Mouse (Mus musculus) hindbrain, embryonic 15.5 days (tissue): ENCODE measurements at regions not wholly inside any gene's neighbourhood (a gene's known extent, or its start where the extent isn't known, plus 50 kb on each side); places are given as distances from the start of the nearest gene placed in this dataset.

Experiments
- ATAC-seq: fragments of 200-750 bp; cut with Nextera tagmentation; 2 replicates; pipeline ENCODE4 v1.8.0; 2017; ENCODE audit warnings: low read depth, moderate number of reproducible peaks, moderate TSS enrichment; ENCODE audit not compliant: low FRiP score
- H3K27ac ChIP-seq: fragments of 300-500 bp; sonication (generic); replicated peaks from 2 replicates; pipeline ENCODE4 v1.5.1; 2015; ENCODE audit warnings: mild to moderate bottlenecking, inconsistent platforms
- H3K27me3 ChIP-seq: fragments of 300-500 bp; sonication (generic); 2 replicates; pipeline ENCODE4 v1.6.1; 2015; ENCODE audit warnings: control low read depth, inconsistent platforms
- H3K36me3 ChIP-seq: fragments of 300-500 bp; sonication (generic); 2 replicates; pipeline ENCODE4 v1.6.1; 2015; ENCODE audit warnings: control low read depth, inconsistent platforms
- H3K4me1 ChIP-seq: fragments of 300-500 bp; sonication (generic); replicated peaks from 2 replicates; pipeline ENCODE4 v1.6.1; 2015; ENCODE audit warnings: control low read depth, inconsistent platforms
- H3K4me2 ChIP-seq: fragments of 300-500 bp; sonication (generic); 2 replicates; pipeline ENCODE4 v1.6.1; 2015; ENCODE audit warnings: moderate library complexity, mild to moderate bottlenecking, inconsistent platforms
- H3K4me3 ChIP-seq: fragments of 300-500 bp; sonication (generic); 2 replicates; pipeline ENCODE4 v1.5.1; 2015; ENCODE audit warnings: mild to moderate bottlenecking, inconsistent platforms
- H3K9ac ChIP-seq: fragments of 300-500 bp; sonication (generic); 2 replicates; pipeline ENCODE4 v1.6.1; 2015; ENCODE audit warnings: inconsistent platforms
- H3K9me3 ChIP-seq: fragments of 300-500 bp; sonication (generic); 2 replicates; pipeline ENCODE4 v1.6.1; 2016; ENCODE audit warnings: control low read depth, inconsistent platforms
- WGBS: fragments of 180-500 bp; shearing (Covaris S2); methylation state at CpG from one replicate; pipeline ENCODE4 v1.1.7; 2015; 5-methylcytosine and 5-hydroxymethylcytosine counted together

DNA sequence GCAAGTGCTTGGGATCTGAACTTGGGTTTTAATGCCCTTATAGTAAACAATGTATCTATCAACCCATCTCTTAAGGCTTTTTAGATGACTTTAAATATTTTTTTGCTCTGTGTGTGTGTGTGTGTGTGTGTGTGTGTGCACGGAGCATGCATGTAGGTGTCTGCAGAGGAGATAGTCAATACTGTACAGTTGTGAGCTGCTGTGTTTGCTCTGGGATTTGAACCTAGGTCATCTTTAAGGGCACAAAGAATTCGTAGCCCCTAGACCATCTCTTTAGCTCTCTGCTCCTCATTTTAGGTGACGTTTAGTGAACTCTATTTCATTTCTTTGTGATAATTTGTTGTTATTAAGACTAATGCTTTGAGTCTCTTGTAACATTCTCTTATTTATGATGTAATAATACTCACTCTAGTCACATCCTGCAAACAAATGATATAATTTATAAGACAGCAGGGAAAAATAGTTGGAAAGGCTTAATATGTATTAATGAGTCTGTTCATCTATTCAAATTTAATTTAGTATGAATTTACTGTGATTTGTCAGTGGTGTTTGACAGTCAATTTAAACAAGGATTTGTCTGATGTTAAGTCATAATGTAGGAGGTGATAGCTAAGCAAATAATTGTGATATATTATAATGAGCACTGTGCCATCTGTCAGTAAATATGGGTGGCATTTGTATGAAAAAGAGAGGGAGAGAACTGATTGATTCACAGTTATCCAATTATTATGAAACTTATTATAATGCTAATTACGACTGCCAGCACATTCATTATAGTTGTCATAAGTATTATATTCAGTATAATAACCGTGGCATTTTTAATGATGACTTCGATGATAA, 212.8 kb upstream of the Tnc start:
- Histone ChIP-seq H3K4me2 (no peak overlapping the region), H3K27me3 (no peaks in the 10 kb centered on the region), H3K9ac (no peak overlapping the region), H3K36me3 (no peaks in the 10 kb centered on the region), H3K4me3 (no peak overlapping the region), H3K9me3 (no peaks in the 10 kb centered on the region), H3K27ac (no peak overlapping the region), H3K4me1 (no peaks in the 10 kb centered on the region)
- 54% methylated on average over 6 of the region's 6 CpGs for WGBS
- peak; percentile 72 for ATAC-seq

GRCm38 (mm10) chr4:64255253-64255652, 208.4 kb upstream of the Tnc start:
- Histone ChIP-seq H3K36me3 (no peaks in the 10 kb centered on the region), H3K9ac (no peak overlapping the region), H3K4me1 (no peaks in the 10 kb centered on the region), H3K4me2 (no peak overlapping the region), H3K27ac (no peak overlapping the region), H3K4me3 (no peak overlapping the region), H3K9me3 (no peaks in the 10 kb centered on the region), H3K27me3 (no peaks in the 10 kb centered on the region)
- 33% methylated on average over 8 of the region's 8 CpGs for WGBS
- no peak for ATAC-seq

DNA sequence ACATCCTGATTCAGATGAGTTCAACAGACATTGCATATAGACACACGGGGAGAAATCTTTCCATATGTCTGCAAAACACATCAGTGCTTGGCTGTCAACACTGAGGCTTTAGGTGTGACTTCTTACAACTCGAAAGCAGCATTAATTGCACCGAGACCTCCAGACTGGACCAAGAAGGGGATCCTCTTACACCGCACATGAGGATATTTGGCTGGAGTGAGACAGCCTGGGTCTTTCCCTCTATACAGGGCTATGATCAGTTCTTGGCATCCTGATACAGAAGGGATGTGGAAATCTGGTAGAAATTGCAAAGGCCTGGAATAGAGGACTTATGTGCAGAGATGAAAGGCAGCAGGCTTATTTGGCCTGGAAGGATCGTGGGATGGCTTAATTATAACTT, 203.9 kb upstream of the Tnc start:
- Histone ChIP-seq H3K4me3 (no peak overlapping the region), H3K27ac (no peak overlapping the region), H3K9ac (no peak overlapping the region), H3K9me3 (no peaks in the 10 kb centered on the region), H3K4me1 (no peaks in the 10 kb centered on the region), H3K4me2 (no peak overlapping the region), H3K27me3 (no peaks in the 10 kb centered on the region), H3K36me3 (no peaks in the 10 kb centered on the region)
- no peak for ATAC-seq
- 87% methylated on average over 5 of the region's 5 CpGs for WGBS

GRCm38 (mm10) chr4:64238196-64238740, 191.5 kb upstream of the Tnc start:
- H3K9ac ChIP-seq = no peak overlapping the region
- no peak overlapping the region for H3K4me2 ChIP-seq
- H3K4me3 ChIP-seq = no peak overlapping the region
- ATAC-seq = no peak
- H3K27me3 ChIP-seq = no peaks in the 10 kb centered on the region
- no peaks in the 10 kb centered on the region for H3K4me1 ChIP-seq
- H3K36me3 ChIP-seq = no peaks in the 10 kb centered on the region
- WGBS = 81% methylated on average over 5 of the region's 5 CpGs
- no peak overlapping the region for H3K27ac ChIP-seq
- H3K9me3 ChIP-seq = no peaks in the 10 kb centered on the region

DNA sequence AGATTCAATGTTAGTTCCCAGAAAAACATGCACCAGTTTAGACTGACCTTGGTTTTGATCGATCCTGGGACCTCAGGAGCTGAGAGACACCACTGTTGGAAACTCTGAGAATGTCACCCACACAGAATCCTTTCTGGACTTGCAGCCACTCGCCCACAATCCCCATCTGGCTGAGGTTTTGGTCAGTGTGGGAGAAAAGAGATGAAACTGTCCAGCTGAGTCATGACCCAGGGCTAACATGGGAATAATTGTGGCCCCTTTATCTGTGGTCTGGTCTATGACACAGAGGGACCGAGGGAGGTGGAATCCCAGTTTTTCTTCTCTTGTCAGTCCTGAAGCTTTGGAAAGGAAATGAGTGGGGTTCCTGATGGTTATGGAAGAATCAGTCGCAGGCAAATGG, 188.7 kb upstream of the Tnc start:
- Histone ChIP-seq H3K4me3 (no peak overlapping the region), H3K9me3 (no peaks in the 10 kb centered on the region), H3K4me1 (no peaks in the 10 kb centered on the region), H3K27me3 (no peaks in the 10 kb centered on the region), H3K9ac (no peak overlapping the region), H3K27ac (no peak overlapping the region), H3K36me3 (no peaks in the 10 kb centered on the region), H3K4me2 (no peak overlapping the region)
- ATAC-seq = no peak
- WGBS = 95% methylated on average over 4 of the region's 4 CpGs

DNA sequence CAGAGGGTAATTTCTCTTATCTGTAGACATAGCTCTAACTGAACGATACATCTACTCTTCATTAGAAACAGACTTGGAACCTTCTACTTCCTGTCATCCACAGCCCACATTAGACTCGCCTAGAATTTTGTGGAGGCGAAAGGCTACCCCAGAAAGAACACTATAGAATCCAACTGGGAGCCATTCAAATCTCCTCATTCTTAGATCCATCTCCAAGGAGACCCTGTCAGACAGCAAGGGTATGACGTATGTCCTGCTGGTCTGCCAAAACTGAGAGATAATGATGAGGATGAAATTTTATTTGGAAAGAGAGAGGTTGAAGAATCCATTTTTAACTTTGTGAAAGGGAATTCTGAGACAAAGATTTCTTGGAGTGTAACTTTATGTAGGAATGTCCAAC, 185.3 kb upstream of the Tnc start:
- Histone ChIP-seq H3K9me3 (no peaks in the 10 kb centered on the region), H3K36me3 (no peaks in the 10 kb centered on the region), H3K27me3 (no peaks in the 10 kb centered on the region), H3K4me2 (no peak overlapping the region), H3K27ac (no peak overlapping the region), H3K4me1 (no peaks in the 10 kb centered on the region), H3K4me3 (no peak overlapping the region), H3K9ac (no peak overlapping the region)
- WGBS = 30% methylated on average over 4 of the region's 4 CpGs
- ATAC-seq = no peak

GRCm38 (mm10) chr4:64228341-64228740, 181.5 kb upstream of the Tnc start:
- no peaks in the 10 kb centered on the region for H3K27me3 ChIP-seq
- no peaks in the 10 kb centered on the region for H3K9me3 ChIP-seq
- H3K36me3 ChIP-seq = no peaks in the 10 kb centered on the region
- H3K4me1 ChIP-seq = no peaks in the 10 kb centered on the region
- no peak overlapping the region for H3K4me3 ChIP-seq
- H3K9ac ChIP-seq = no peak overlapping the region
- H3K4me2 ChIP-seq = no peak overlapping the region
- no peak overlapping the region for H3K27ac ChIP-seq
- 64% methylated on average over 3 of the region's 3 CpGs for WGBS
- ATAC-seq = no peak

- no peak overlapping the region for H3K9ac ChIP-seq
- no peak overlapping the region for H3K4me3 ChIP-seq
- ATAC-seq = no peak
- H3K4me1 ChIP-seq = no peaks in the 10 kb centered on the region
- H3K4me2 ChIP-seq = no peak overlapping the region
- H3K9me3 ChIP-seq = no peaks in the 10 kb centered on the region
- no peaks in the 10 kb centered on the region for H3K36me3 ChIP-seq
- H3K27ac ChIP-seq = no peak overlapping the region
- no peaks in the 10 kb centered on the region for H3K27me3 ChIP-seq
Measured at GRCm38 (mm10) chr4:64226635-64227034, 179.8 kb upstream of the Tnc start.

GRCm38 (mm10) chr4:64224918-64225317, 178.1 kb upstream of the Tnc start:
- H3K4me3 ChIP-seq = no peak overlapping the region
- H3K27ac ChIP-seq = no peak overlapping the region
- peak; percentile 83 for ATAC-seq
- no peaks in the 10 kb centered on the region for H3K36me3 ChIP-seq
- H3K9me3 ChIP-seq = no peaks in the 10 kb centered on the region
- 71% methylated on average over 5 of the region's 5 CpGs for WGBS
- H3K4me1 ChIP-seq = no peaks in the 10 kb centered on the region
- H3K27me3 ChIP-seq = no peaks in the 10 kb centered on the region
- no peak overlapping the region for H3K9ac ChIP-seq
- H3K4me2 ChIP-seq = no peak overlapping the region

- WGBS = 89% methylated on average over 2 of the region's 2 CpGs
- ATAC-seq = no peak
Measured at GRCm38 (mm10) chr4:64219802-64220201, 173.0 kb upstream of the Tnc start.

DNA sequence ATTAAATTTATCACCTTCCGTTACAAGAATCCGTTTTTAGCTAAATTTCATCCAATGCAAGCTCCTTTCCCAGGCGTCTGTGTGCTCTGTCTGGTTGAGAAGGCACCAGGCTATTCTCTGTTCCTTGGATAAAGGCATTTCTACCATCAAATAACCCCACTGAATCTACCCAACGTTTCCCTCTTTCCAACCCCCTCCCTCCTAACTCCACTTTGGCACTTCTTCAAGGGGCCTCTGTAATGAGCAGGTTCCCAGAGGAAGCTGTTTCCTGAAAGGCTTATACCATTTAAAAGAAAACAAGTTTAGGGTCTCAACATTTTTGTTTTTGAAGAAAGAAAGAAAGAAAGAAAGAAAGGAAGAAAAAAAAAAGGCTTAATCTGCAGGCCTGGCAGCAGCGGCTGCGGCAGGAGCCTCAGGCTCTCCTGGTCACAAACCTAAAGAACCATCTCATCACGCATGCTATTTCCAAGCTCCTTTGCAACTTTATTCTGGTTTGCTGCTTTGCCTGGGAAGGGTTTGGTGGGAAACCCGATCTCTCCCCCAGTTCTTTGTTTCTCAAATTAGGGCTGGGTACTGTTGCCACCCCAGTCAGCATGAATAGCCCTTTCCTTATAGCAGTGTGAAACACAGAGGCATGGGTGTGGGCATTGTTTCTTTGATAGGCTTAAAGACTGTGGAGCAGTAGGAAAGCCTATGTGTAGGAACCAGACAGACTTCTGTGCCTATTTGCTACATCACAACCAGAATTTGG, 160.5 kb upstream of the Tnc start:
- Histone ChIP-seq H3K27ac (0 out of 2 replicates have a peak overlapping the region, but pooled peaks have one; percentile 51), H3K9me3 (no peaks in the 10 kb centered on the region), H3K27me3 (no peaks in the 10 kb centered on the region), H3K4me2 (no peak overlapping the region), H3K4me1 (no peaks in the 10 kb centered on the region), H3K4me3 (no peak overlapping the region), H3K9ac (no peak overlapping the region), H3K36me3 (no peaks in the 10 kb centered on the region)
- peak; percentile 91 for ATAC-seq
- WGBS = 39% methylated on average over 8 of the region's 8 CpGs

More at GRCm38 (mm10) chr4:64219802-64220201, 173.0 kb upstream of the Tnc start:
- no peaks in the 10 kb centered on the region for H3K36me3 ChIP-seq
- H3K27me3 ChIP-seq = no peaks in the 10 kb centered on the region
- no peaks in the 10 kb centered on the region for H3K9me3 ChIP-seq
- no peak overlapping the region for H3K9ac ChIP-seq
- H3K4me2 ChIP-seq = no peak overlapping the region
- H3K4me3 ChIP-seq = no peak overlapping the region
- no peaks in the 10 kb centered on the region for H3K4me1 ChIP-seq
- H3K27ac ChIP-seq = no peak overlapping the region

- Histone ChIP-seq H3K36me3 (no peaks in the 10 kb centered on the region), H3K9me3 (no peaks in the 10 kb centered on the region), H3K4me1 (0 out of 2 replicates have a peak, but pooled peaks cover 5% of the 10 kb centered on the region), H3K27me3 (no peaks in the 10 kb centered on the region), H3K4me3 (no peak overlapping the region), H3K27ac (no peak overlapping the region), H3K9ac (no peak overlapping the region), H3K4me2 (no peak overlapping the region)
- no peak for ATAC-seq
- WGBS = 83% methylated on average over 3 of the region's 3 CpGs
Measured at GRCm38 (mm10) chr4:64200808-64201190, 154.0 kb upstream of the Tnc start.
